Mouse (Mus musculus) E14TG2a.4 (cell line): ENCODE measurements around the gene Bcl11a.

ENCODE experiments used
- CTCF ChIP-seq: conservative IDR thresholded peaks from 2 replicates; pipeline ENCODE4 v1.5.1; 2014; ENCODE audit warnings: low read length
- POU5F1 ChIP-seq: IDR thresholded peaks from 2 replicates; pipeline ENCODE4 v1.6.1; 2014; ENCODE audit warnings: low read length, borderline replicate concordance

GRCm38 (mm10) chr11:24096483-24096882, 18.6 kb downstream of the Bcl11a start:
- no peak for TF ChIP-seq CTCF
- TF ChIP-seq POU5F1 = no peak
